Mouse (Mus musculus) liver, embryonic 13.5 days (tissue): ENCODE results near the gene Tagln. TPM values are rescaled to one million over a fixed set of nuclear protein-coding genes. Genes with fewer than 3 reads are reported as not detected.

Experiments used
- ATAC-seq: fragments of 200-750 bp; cut with Nextera tagmentation; 2 replicates; pipeline ENCODE4 v1.8.0; 2017; ENCODE audit warnings: low read depth, mild to moderate bottlenecking, moderate number of reproducible peaks, moderate library complexity
- DNase-seq: peaks from one replicate; pipeline ENCODE4 v3.0.0; 2022
- H3K27ac ChIP-seq: fragments of 300-500 bp; sonication (generic); 2 replicates; pipeline ENCODE4 v1.5.1; 2015; ENCODE audit warnings: moderate library complexity, mild to moderate bottlenecking, inconsistent platforms
- H3K27me3 ChIP-seq: fragments of 300-500 bp; sonication (generic); 2 replicates; pipeline ENCODE4 v1.6.1; 2015; ENCODE audit warnings: mild to moderate bottlenecking, inconsistent platforms
- H3K36me3 ChIP-seq: fragments of 300-500 bp; sonication (generic); 2 replicates; pipeline ENCODE4 v1.6.1; 2015; ENCODE audit warnings: mild to moderate bottlenecking, inconsistent platforms
- H3K4me1 ChIP-seq: fragments of 300-500 bp; sonication (generic); replicated peaks from 2 replicates; pipeline ENCODE4 v1.6.1; 2015; ENCODE audit warnings: inconsistent platforms
- H3K4me2 ChIP-seq: fragments of 300-500 bp; sonication (generic); 2 replicates; pipeline ENCODE4 v1.6.1; 2015; ENCODE audit warnings: inconsistent platforms, mild to moderate bottlenecking, moderate library complexity
- H3K4me3 ChIP-seq: fragments of 300-500 bp; sonication (generic); replicated peaks from 2 replicates; pipeline ENCODE4 v1.5.1; 2015; ENCODE audit warnings: mild to moderate bottlenecking, inconsistent platforms
- H3K9ac ChIP-seq: fragments of 300-500 bp; sonication (generic); 2 replicates; pipeline ENCODE4 v1.6.1; 2015; ENCODE audit warnings: mild to moderate bottlenecking, inconsistent platforms
- H3K9me3 ChIP-seq: fragments of 300-500 bp; sonication (generic); replicated peaks from 2 replicates; pipeline ENCODE4 v1.6.1; 2016; ENCODE audit warnings: inconsistent platforms
- WGBS: fragments of 180-500 bp; shearing (Covaris S2); methylation state at CpG from one replicate; pipeline ENCODE4 v1.1.7; 2015; ENCODE audit not compliant: insufficient replicate concordance; 5-methylcytosine and 5-hydroxymethylcytosine counted together
- polyA plus RNA-seq: library from polyadenylated mRNA; unstranded; fragments of >200 nt; fragmentation: Nextera tagmentation; extraction: Ambion mirVana; gene quantifications from 2 replicates; pipeline ENCODE4 v1.2.1, GENCODE M21; 2015

Tagln gene
- polyA plus RNA-seq, 1 experiment from 2014 or later: 7.5 TPM

GRCm38 (mm10) chr9:45944506-45945400 lies 8.9 kb upstream of the Tagln start:
- DNase-seq (no peak), ATAC-seq (no peak)
- H3K9me3 ChIP-seq: 0 out of 2 replicates have a peak, but pooled peaks cover 6% of the 10 kb centered on the region
- H3K27me3 ChIP-seq: no peaks in the 10 kb centered on the region
- H3K4me1 ChIP-seq: peaks cover 52% of the 10 kb centered on the region
- no peak overlapping the region; the same call in 1 of the 2 replicates for H3K9ac ChIP-seq
- no peak overlapping the region for H3K4me2 ChIP-seq
- WGBS: 51% methylated on average over 13 of the region's 13 CpGs
- peaks cover 95% of the 10 kb centered on the region for H3K36me3 ChIP-seq
- no peak overlapping the region for H3K4me3 ChIP-seq
- H3K27ac ChIP-seq: peak overlapping the region; percentile 70; the same call in 1 of the 2 replicates

GRCm38 (mm10) chr9:45943628-45944505 lies 8.0 kb upstream of the Tagln start:
- Histone ChIP-seq H3K9me3 (0 out of 2 replicates have a peak, but pooled peaks cover 6% of the 10 kb centered on the region), H3K36me3 (peaks cover 95% of the 10 kb centered on the region), H3K4me2 (peak overlapping the region; percentile 38; the same call in 1 of the 2 replicates), H3K27me3 (no peaks in the 10 kb centered on the region), H3K27ac (peak overlapping the region; percentile 70), H3K4me3 (no peak overlapping the region), H3K9ac (no peak overlapping the region), H3K4me1 (peaks cover 52% of the 10 kb centered on the region)
- DNase-seq (no peak), ATAC-seq (peak; percentile 67)
- WGBS: 88% methylated on average over 8 of the region's 8 CpGs

- ATAC-seq: peak; percentile 83
- peak overlapping the region; percentile 70 for H3K27ac ChIP-seq
Observed at GRCm38 (mm10) chr9:45942916-45943315, 7.1 kb upstream of the Tagln start.

GRCm38 (mm10) chr9:45942464-45942863 lies 6.6 kb upstream of the Tagln start:
- Histone ChIP-seq H3K27ac (peak overlapping the region; percentile 63), H3K4me3 (no peak overlapping the region), H3K36me3 (peaks cover 93% of the 10 kb centered on the region), H3K9ac (no peak overlapping the region), H3K9me3 (0 out of 2 replicates have a peak, but pooled peaks cover 6% of the 10 kb centered on the region), H3K4me1 (peaks cover 57% of the 10 kb centered on the region), H3K4me2 (peak overlapping the region; percentile 38), H3K27me3 (no peaks in the 10 kb centered on the region)
- WGBS: 65% methylated on average over 16 of the region's 16 CpGs
- ATAC-seq (peak; percentile 70), DNase-seq (no peak)

More at GRCm38 (mm10) chr9:45942916-45943315, 7.1 kb upstream of the Tagln start:
- no peak overlapping the region for H3K4me3 ChIP-seq
- H3K4me1 ChIP-seq: peaks cover 53% of the 10 kb centered on the region
- no peak for DNase-seq
- H3K27me3 ChIP-seq: no peaks in the 10 kb centered on the region
- H3K9ac ChIP-seq: no peak overlapping the region
- peak overlapping the region; percentile 38 for H3K4me2 ChIP-seq
- peaks cover 95% of the 10 kb centered on the region for H3K36me3 ChIP-seq
- WGBS: 37% methylated on average over 8 of the region's 8 CpGs
- H3K9me3 ChIP-seq: 0 out of 2 replicates have a peak, but pooled peaks cover 6% of the 10 kb centered on the region

- peak overlapping the region; percentile 1; the same call in 1 of the 2 replicates for H3K9ac ChIP-seq
- DNase-seq: no peak
- H3K4me1 ChIP-seq: peaks cover 56% of the 10 kb centered on the region
- peaks cover 4% of the 10 kb centered on the region for H3K27me3 ChIP-seq
- WGBS: 75% methylated on average over 18 of the region's 18 CpGs
- H3K27ac ChIP-seq: peak overlapping the region; percentile 63
- no peak overlapping the region for H3K4me3 ChIP-seq
- H3K4me2 ChIP-seq: no peak overlapping the region
- H3K9me3 ChIP-seq: 0 out of 2 replicates have a peak, but pooled peaks cover 6% of the 10 kb centered on the region
- ATAC-seq: peak; percentile 47
- peaks cover 83% of the 10 kb centered on the region for H3K36me3 ChIP-seq
Observed at GRCm38 (mm10) chr9:45941329-45941888, 5.6 kb upstream of the Tagln start.

- Histone ChIP-seq H3K27me3 (peaks cover 17% of the 10 kb centered on the region), H3K36me3 (peaks cover 67% of the 10 kb centered on the region), H3K27ac (no peak overlapping the region), H3K4me1 (peaks cover 51% of the 10 kb centered on the region), H3K4me2 (no peak overlapping the region), H3K4me3 (no peak overlapping the region), H3K9me3 (0 out of 2 replicates have a peak, but pooled peaks cover 6% of the 10 kb centered on the region), H3K9ac (no peak overlapping the region)
- 86% methylated on average over 6 of the region's 6 CpGs for WGBS
- DNase-seq (no peak), ATAC-seq (no peak)
Observed at GRCm38 (mm10) chr9:45939794-45940193, 3.9 kb upstream of the Tagln start.

- no peak for ATAC-seq
- H3K27me3 ChIP-seq: peaks cover 20% of the 10 kb centered on the region
- 0 out of 2 replicates have a peak, but pooled peaks cover 2% of the 10 kb centered on the region for H3K9me3 ChIP-seq
- 76% methylated on average over 15 of the region's 15 CpGs for WGBS
- no peak overlapping the region for H3K4me2 ChIP-seq
- no peak overlapping the region for H3K27ac ChIP-seq
- no peak for DNase-seq
- H3K36me3 ChIP-seq: peaks cover 60% of the 10 kb centered on the region
- no peak overlapping the region for H3K9ac ChIP-seq
- H3K4me3 ChIP-seq: no peak overlapping the region
- H3K4me1 ChIP-seq: peaks cover 44% of the 10 kb centered on the region
Observed at GRCm38 (mm10) chr9:45938952-45939637, 3.2 kb upstream of the Tagln start.

- no peaks in the 10 kb centered on the region for H3K9me3 ChIP-seq
- DNase-seq: no peak
- no peak overlapping the region for H3K9ac ChIP-seq
- 86% methylated on average over 8 of the region's 8 CpGs for WGBS
- H3K27me3 ChIP-seq: peaks cover 20% of the 10 kb centered on the region
- peaks cover 44% of the 10 kb centered on the region for H3K4me1 ChIP-seq
- ATAC-seq: no peak
- H3K4me2 ChIP-seq: no peak overlapping the region
- no peak overlapping the region for H3K27ac ChIP-seq
- H3K4me3 ChIP-seq: no peak overlapping the region
- peaks cover 50% of the 10 kb centered on the region for H3K36me3 ChIP-seq
Observed at GRCm38 (mm10) chr9:45938088-45938487, 2.2 kb upstream of the Tagln start.

- 0 out of 2 replicates have a peak, but pooled peaks have one; percentile 35 for ATAC-seq
- no peak overlapping the region for H3K4me2 ChIP-seq
- H3K27ac ChIP-seq: no peak overlapping the region
- DNase-seq: peak; percentile 40
- 21% methylated on average over 3 of the region's 3 CpGs for WGBS
- peaks cover 38% of the 10 kb centered on the region for H3K36me3 ChIP-seq
- peaks cover 20% of the 10 kb centered on the region for H3K27me3 ChIP-seq
- no peaks in the 10 kb centered on the region for H3K9me3 ChIP-seq
- no peak overlapping the region for H3K4me3 ChIP-seq
- H3K4me1 ChIP-seq: peaks cover 38% of the 10 kb centered on the region
- no peak overlapping the region for H3K9ac ChIP-seq
Observed at GRCm38 (mm10) chr9:45936883-45937282, 1.0 kb upstream of the Tagln start.
